Mouse (Mus musculus) erythroblast, embryonic 14.5 days (primary cell): Measurements from ENCODE around the gene Gm20422. TPM values are rescaled to one million over a fixed set of nuclear protein-coding genes. Genes with fewer than 3 reads are reported as not detected.

Source experiments
- H3K27me3 ChIP-seq: 2 replicates; pipeline ENCODE4 v1.6.1; 2012; ENCODE audit warnings: inconsistent platforms; ENCODE audit not compliant: control insufficient read depth
- H3K36me3 ChIP-seq: 2 replicates; pipeline ENCODE4 v1.6.1; 2012; ENCODE audit warnings: mild to moderate bottlenecking, inconsistent platforms; ENCODE audit not compliant: control insufficient read depth
- H3K4me1 ChIP-seq: 2 replicates; pipeline ENCODE4 v1.6.1; 2012; ENCODE audit warnings: inconsistent platforms; ENCODE audit not compliant: control insufficient read depth
- H3K4me3 ChIP-seq: replicated peaks from 2 replicates; pipeline ENCODE3; 2012; ENCODE audit warnings: moderate library complexity, mild to moderate bottlenecking, inconsistent platforms
- H3K9me3 ChIP-seq: 2 replicates; pipeline ENCODE4 v1.6.1; 2012; ENCODE audit warnings: low read length, inconsistent platforms, mixed read lengths; ENCODE audit not compliant: control insufficient read depth
- GATA1 ChIP-seq: IDR thresholded peaks from 2 replicates; pipeline ENCODE4 v1.6.1; 2012; ENCODE audit warnings: low read length, inconsistent platforms, mixed read lengths
- TAL1 ChIP-seq: IDR thresholded peaks from 3 replicates; pipeline ENCODE4 v1.6.1; 2012; ENCODE audit warnings: low read length, inconsistent platforms, mixed read lengths
- polyA plus RNA-seq: library from polyadenylated mRNA; stranded (reverse); fragments of >175 nt; gene quantifications from 2 replicates; pipeline ENCODE4 v1.2.3, GENCODE M21; 2012

Gene Gm20422
- polyA plus RNA-seq, 1 experiment, result not detected

DNA sequence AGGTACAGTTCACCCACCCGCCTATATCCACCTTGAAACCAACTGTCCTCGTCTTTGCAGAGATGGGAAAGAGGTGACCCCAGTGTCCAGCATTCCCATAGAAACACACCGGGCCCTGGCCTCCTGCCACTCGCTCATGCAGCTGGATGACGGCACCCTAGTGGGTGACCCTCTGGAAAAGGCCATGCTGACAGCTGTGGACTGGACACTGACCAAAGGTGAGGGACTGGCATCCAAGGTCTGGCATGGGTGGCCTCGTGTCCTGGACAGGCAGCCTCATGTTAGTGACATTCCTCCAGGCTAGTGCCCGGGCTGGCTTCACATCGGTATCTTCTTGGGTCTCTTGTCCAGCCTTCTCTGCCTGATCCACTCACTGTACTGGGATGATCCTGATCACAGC lies 24.6 kb upstream of the Gm20422 start:
- Histone ChIP-seq H3K27me3 (no peaks in the 10 kb centered on the region), H3K4me1 (peaks cover 1% of the 10 kb centered on the region), H3K9me3 (no peaks in the 10 kb centered on the region)

DNA sequence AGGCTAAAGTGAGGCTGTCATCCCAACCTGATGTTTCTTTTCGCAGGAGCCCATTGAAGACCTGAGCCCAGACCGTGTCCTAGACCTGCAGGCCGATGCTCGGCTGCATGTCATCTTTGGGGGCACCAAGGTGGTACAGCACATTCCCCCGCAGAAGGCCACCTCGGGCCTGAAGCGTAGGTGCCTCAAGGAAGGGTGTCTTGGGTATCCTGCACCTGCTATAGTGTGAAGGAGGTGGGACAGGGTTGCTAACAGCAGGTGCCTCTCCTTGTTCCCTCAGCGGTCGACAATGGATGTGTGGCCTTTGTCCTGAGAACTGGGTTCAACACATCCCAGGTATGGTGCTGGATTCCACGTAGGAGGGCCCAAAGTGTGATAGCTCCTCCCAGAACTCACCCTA lies 23.0 kb upstream of the Gm20422 start:
- Histone ChIP-seq H3K4me3 (no peak overlapping the region), H3K27me3 (no peaks in the 10 kb centered on the region), H3K9me3 (no peaks in the 10 kb centered on the region), H3K36me3 (peaks cover 98% of the 10 kb centered on the region), H3K4me1 (peaks cover 12% of the 10 kb centered on the region)
- no peak for TF ChIP-seq GATA1
- TF ChIP-seq TAL1, result no peak

More for the DNA sequence above, 24.6 kb upstream of the Gm20422 start:
- peaks cover 98% of the 10 kb centered on the region for H3K36me3 ChIP-seq
- H3K4me3 ChIP-seq, result no peak overlapping the region
- TF ChIP-seq TAL1 (no peak), GATA1 (no peak)

- Histone ChIP-seq H3K4me1 (peaks cover 21% of the 10 kb centered on the region), H3K27me3 (no peaks in the 10 kb centered on the region), H3K36me3 (peaks cover 92% of the 10 kb centered on the region)
Measured at GRCm38 (mm10) chr8:69796721-69797345, 22.1 kb upstream of the Gm20422 start.

GRCm38 (mm10) chr8:69794901-69795300 lies 20.2 kb upstream of the Gm20422 start:
- Histone ChIP-seq H3K27me3 (no peaks in the 10 kb centered on the region), H3K36me3 (peaks cover 74% of the 10 kb centered on the region), H3K4me1 (peaks cover 30% of the 10 kb centered on the region), H3K9me3 (no peaks in the 10 kb centered on the region), H3K4me3 (no peak overlapping the region)
- TF ChIP-seq GATA1 (no peak), TAL1 (no peak)

More at GRCm38 (mm10) chr8:69796721-69797345, 22.1 kb upstream of the Gm20422 start:
- no peak for TF ChIP-seq TAL1
- TF ChIP-seq GATA1, result no peak
- H3K9me3 ChIP-seq, result no peaks in the 10 kb centered on the region
- no peak overlapping the region for H3K4me3 ChIP-seq

GRCm38 (mm10) chr8:69794096-69794495 lies 19.4 kb upstream of the Gm20422 start:
- no peak for TF ChIP-seq TAL1
- no peak for TF ChIP-seq GATA1
- Histone ChIP-seq H3K36me3 (peaks cover 68% of the 10 kb centered on the region), H3K9me3 (no peaks in the 10 kb centered on the region), H3K4me1 (peaks cover 38% of the 10 kb centered on the region), H3K27me3 (no peaks in the 10 kb centered on the region), H3K4me3 (no peak overlapping the region)

DNA sequence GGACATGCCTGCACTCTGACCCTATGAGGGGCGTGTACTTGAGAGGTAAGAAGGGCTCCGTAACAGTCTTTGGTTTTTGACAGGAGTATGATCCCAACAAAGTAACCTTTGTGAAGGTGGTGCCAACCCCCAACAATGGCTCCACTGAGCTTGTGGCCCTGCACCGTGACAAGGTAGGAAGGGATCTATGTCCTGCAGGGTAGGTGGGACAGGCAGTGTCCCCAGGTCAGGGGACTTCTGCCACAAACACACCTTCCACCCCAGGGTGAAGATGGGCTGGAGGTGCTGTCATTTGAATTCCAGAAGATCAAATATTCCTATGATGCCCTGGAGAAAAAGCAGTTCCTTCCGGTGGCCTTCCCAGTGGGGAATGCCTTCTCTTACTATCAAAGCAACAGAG lies 19.0 kb upstream of the Gm20422 start:
- Histone ChIP-seq H3K27me3 (no peaks in the 10 kb centered on the region), H3K36me3 (peaks cover 66% of the 10 kb centered on the region)

GRCm38 (mm10) chr8:69791415-69792068 lies 16.9 kb upstream of the Gm20422 start:
- Histone ChIP-seq H3K9me3 (no peaks in the 10 kb centered on the region), H3K36me3 (peaks cover 44% of the 10 kb centered on the region), H3K4me1 (peaks cover 40% of the 10 kb centered on the region), H3K27me3 (no peaks in the 10 kb centered on the region), H3K4me3 (peak overlapping the region; percentile 100)
- TF ChIP-seq TAL1 (no peak), GATA1 (no peak)

More for the DNA sequence above, 19.0 kb upstream of the Gm20422 start:
- TF ChIP-seq TAL1, result no peak
- TF ChIP-seq GATA1, result no peak
- Histone ChIP-seq H3K4me1 (peaks cover 40% of the 10 kb centered on the region), H3K9me3 (no peaks in the 10 kb centered on the region), H3K4me3 (no peak overlapping the region)

- Histone ChIP-seq H3K9me3 (no peaks in the 10 kb centered on the region), H3K4me3 (peak within 1 kb of the TSS; percentile 100), H3K4me1 (peaks cover 40% of the 10 kb centered on the region), H3K36me3 (peaks cover 38% of the 10 kb centered on the region), H3K27me3 (no peaks in the 10 kb centered on the region)
- TF ChIP-seq GATA1 (no peak), TAL1 (no peak)
Measured at GRCm38 (mm10) chr8:69790773-69791367, 16.2 kb upstream of the Gm20422 start, which contains the start of the genes Atp13a1 and Zfp866. TSS of gene Atp13a1 (plus strand) at chr8:69791163. TSS of gene Zfp866 (minus strand) at chr8:69791178.

GRCm38 (mm10) chr8:69790364-69790763 lies 15.7 kb upstream of the Gm20422 start:
- H3K27me3 ChIP-seq, result no peaks in the 10 kb centered on the region
- peaks cover 40% of the 10 kb centered on the region for H3K4me1 ChIP-seq
- H3K9me3 ChIP-seq, result no peaks in the 10 kb centered on the region
- peaks cover 33% of the 10 kb centered on the region for H3K36me3 ChIP-seq
- TF ChIP-seq GATA1 (no peak), TAL1 (no peak)
- H3K4me3 ChIP-seq, result peak overlapping the region; percentile 100
